14 mouse cellular contexts compared by ENCODE assay signal in the genomic region with DNA sequence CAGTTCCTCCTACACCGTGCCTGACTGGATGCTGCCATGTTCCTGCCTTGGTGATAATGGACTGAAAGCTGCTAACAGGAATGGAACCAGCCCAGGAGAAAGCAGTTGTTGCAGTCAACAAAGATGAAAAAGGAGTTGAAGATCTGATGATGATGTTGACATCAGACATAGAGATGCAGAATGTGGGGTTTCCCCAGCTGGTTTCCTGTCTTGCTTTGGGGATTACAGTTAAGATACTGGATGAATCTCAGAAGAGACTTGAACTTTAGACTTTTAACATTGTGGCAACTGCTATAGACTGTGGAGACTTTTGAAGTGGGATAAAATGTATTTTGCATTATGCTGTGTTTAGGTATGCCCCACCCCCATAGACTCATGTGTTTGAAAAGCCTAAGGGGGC.
"Had no signal": no experiment of that assay in that cellular context is flagged by ENCODE, and none has a peak within 500 bp of the region (broad histone marks: within the 10 kb centered on the region; RNA-seq: fewer than 3 reads in every experiment).

No protein-coding gene starts in this region.

- DNase-seq: gastrocnemius, adult 2 months; gastrocnemius, postnatal 10 days; gastrocnemius, postnatal 25 days; heart, adult 18-20 months; heart, postnatal 10 days; heart, postnatal 4 days; kidney, adult 2 months; kidney, adult 9 months; kidney, postnatal 14 days; kidney, postnatal 36 days; layer of hippocampus, adult 9-11 months; layer of hippocampus, postnatal 36 days; liver; liver, embryonic 13.5 days had no signal
